Mouse (Mus musculus) forebrain, embryonic 10.5 days (tissue): ENCODE data around the gene Vmn1r237. TPM values are rescaled to one million over a fixed set of nuclear protein-coding genes. Genes with fewer than 3 reads are reported as not detected.

Source experiments
- DNase-seq: peaks from one replicate; pipeline ENCODE4 v3.0.0-alpha.2; 2017; ENCODE audit warnings: low spot score; ENCODE audit errors: extremely low spot score
- H3K27ac ChIP-seq: fragments of 300-500 bp; sonication (generic); 2 replicates; pipeline ENCODE4 v1.5.1; 2016; ENCODE audit warnings: mild to moderate bottlenecking
- H3K27me3 ChIP-seq: fragments of 300-500 bp; sonication (generic); 2 replicates; pipeline ENCODE4 v1.6.1; 2016; ENCODE audit warnings: mild to moderate bottlenecking; ENCODE audit not compliant: poor library complexity, severe bottlenecking
- H3K36me3 ChIP-seq: fragments of 300-500 bp; sonication (generic); replicated peaks from 2 replicates; pipeline ENCODE4 v1.6.1; 2016; ENCODE audit warnings: mild to moderate bottlenecking, moderate library complexity
- H3K4me1 ChIP-seq: fragments of 300-500 bp; sonication (generic); 2 replicates; pipeline ENCODE4 v1.6.1; 2016
- H3K4me3 ChIP-seq: fragments of 300-500 bp; sonication (generic); 2 replicates; pipeline ENCODE4 v1.5.1; 2016; ENCODE audit warnings: mild to moderate bottlenecking, moderate library complexity
- H3K9me3 ChIP-seq: fragments of 300-500 bp; sonication (generic); 2 replicates; pipeline ENCODE4 v1.6.1; 2016; ENCODE audit warnings: mild to moderate bottlenecking, moderate library complexity
- WGBS: fragments of 180-500 bp; shearing (Covaris S2); methylation state at CpG from one replicate; pipeline ENCODE4 v1.1.7; 2016; 5-methylcytosine and 5-hydroxymethylcytosine counted together
- microRNA-seq: library from miRNA; unstranded; fragments of <30 nt; microRNA quantifications from one replicate; pipeline ENCODE4, GENCODE M21; 2017
- polyA plus RNA-seq: library from polyadenylated mRNA; unstranded; fragments of >200 nt; fragmentation: Nextera tagmentation; extraction: Ambion mirVana; gene quantifications from 2 replicates; pipeline ENCODE4 v1.2.1, GENCODE M21; 2016

Gene Vmn1r237
- polyA plus RNA-seq = not detected in 2 replicates

- Histone ChIP-seq H3K4me1 (no peaks in the 10 kb centered on the region), H3K4me3 (no peak within 1 kb of the TSS), H3K27ac (no peak within 1 kb of the TSS), H3K36me3 (no peaks in the 10 kb centered on the region), H3K9me3 (peaks cover 11% of the 10 kb centered on the region), H3K27me3 (no peaks in the 10 kb centered on the region)
- no peak for DNase-seq
These were observed at the start of gene Vmn1r237 for GRCm38 (mm10) chr17:21311565-21311964. Vmn1r237 (plus strand) TSS chr17:21311865.

- H3K27ac ChIP-seq = no peak overlapping the region
- H3K4me1 ChIP-seq = no peaks in the 10 kb centered on the region
- WGBS = 17% methylated on average over 4 of the region's 4 CpGs
- no peaks in the 10 kb centered on the region for H3K27me3 ChIP-seq
- H3K4me3 ChIP-seq = no peak overlapping the region
- H3K36me3 ChIP-seq = no peaks in the 10 kb centered on the region
- peaks cover 4% of the 10 kb centered on the region for H3K9me3 ChIP-seq
- no peak for DNase-seq
These were observed 39.6 kb upstream of the Vmn1r237 start for GRCm38 (mm10) chr17:21272103-21272502.

GRCm38 (mm10) chr17:21282642-21283041 is 29.0 kb upstream of the Vmn1r237 start, which contains the start of gene Vmn1r236:
Vmn1r236 (plus strand) TSS chr17:21282942.
- Histone ChIP-seq H3K4me1 (no peaks in the 10 kb centered on the region), H3K27ac (no peak within 1 kb of the TSS), H3K9me3 (peaks cover 9% of the 10 kb centered on the region), H3K27me3 (no peaks in the 10 kb centered on the region), H3K4me3 (no peak within 1 kb of the TSS), H3K36me3 (no peaks in the 10 kb centered on the region)
- 80% methylated on average over 3 of the region's 3 CpGs for WGBS
- no peak for DNase-seq

- H3K27me3 ChIP-seq = no peaks in the 10 kb centered on the region
- H3K9me3 ChIP-seq = peaks cover 11% of the 10 kb centered on the region
- DNase-seq = no peak
- H3K4me3 ChIP-seq = no peak overlapping the region
- no peaks in the 10 kb centered on the region for H3K4me1 ChIP-seq
- H3K36me3 ChIP-seq = no peaks in the 10 kb centered on the region
- no peak overlapping the region for H3K27ac ChIP-seq
These were observed 27.3 kb upstream of the Vmn1r237 start for GRCm38 (mm10) chr17:21284395-21284794.

- DNase-seq = no peak
- H3K36me3 ChIP-seq = no peaks in the 10 kb centered on the region
- H3K27me3 ChIP-seq = no peaks in the 10 kb centered on the region
- H3K4me1 ChIP-seq = no peaks in the 10 kb centered on the region
- H3K27ac ChIP-seq = no peak overlapping the region
- H3K4me3 ChIP-seq = no peak overlapping the region
- H3K9me3 ChIP-seq = peaks cover 11% of the 10 kb centered on the region
These were observed 22.0 kb upstream of the Vmn1r237 start for GRCm38 (mm10) chr17:21289695-21290094.

Small RNA genes lying within 50 kb of the gene (microRNA-seq; reads per million reads assigned to microRNA genes)
- not detected for gene Gm26384

Other genes with a start within 250 kb of the Vmn1r237 start
- not detected in 2 replicates for gene Vmn1r234, start 85.8 kb upstream of the Vmn1r237 start, polyA plus RNA-seq
- not detected in 2 replicates for gene Vmn1r235, start 55.5 kb upstream of the Vmn1r237 start, polyA plus RNA-seq
- gene Vmn1r236, start 28.9 kb upstream of the Vmn1r237 start, polyA plus RNA-seq = not detected in 2 replicates
- 1.9 and 3.1 TPM in 2 replicates for gene Zfp677, start 71.9 kb downstream of the Vmn1r237 start, polyA plus RNA-seq
- gene Zfp54, start 111.4 kb downstream of the Vmn1r237 start, polyA plus RNA-seq = 2.6 and 2.9 TPM in 2 replicates
- gene Zfp51, start 138.5 kb downstream of the Vmn1r237 start, polyA plus RNA-seq = 15.1 and 15.9 TPM in 2 replicates
- gene Zfp53, start 177.1 kb downstream of the Vmn1r237 start, polyA plus RNA-seq = 9.7 and 11.3 TPM in 2 replicates
- gene Zfp52, start 223.7 kb downstream of the Vmn1r237 start, polyA plus RNA-seq = 2.0 and 2.1 TPM in 2 replicates